Mouse (Mus musculus) liver, adult 2 months (tissue): Measurements from ENCODE around the gene Lrch1.

Source experiments
- CTCF ChIP-seq: fragments of 200-500 bp; IDR thresholded peaks from 2 replicates; pipeline ENCODE4 v1.5.1; 2011; ENCODE audit warnings: low read depth, low read length, control low read depth
- POLR2A ChIP-seq: fragments of 200-500 bp; IDR thresholded peaks from 2 replicates; pipeline ENCODE4 v1.6.1; 2011; ENCODE audit warnings: low read length, control low read depth; ENCODE audit not compliant: insufficient read depth; ENCODE audit errors: extremely low read depth

DNA sequence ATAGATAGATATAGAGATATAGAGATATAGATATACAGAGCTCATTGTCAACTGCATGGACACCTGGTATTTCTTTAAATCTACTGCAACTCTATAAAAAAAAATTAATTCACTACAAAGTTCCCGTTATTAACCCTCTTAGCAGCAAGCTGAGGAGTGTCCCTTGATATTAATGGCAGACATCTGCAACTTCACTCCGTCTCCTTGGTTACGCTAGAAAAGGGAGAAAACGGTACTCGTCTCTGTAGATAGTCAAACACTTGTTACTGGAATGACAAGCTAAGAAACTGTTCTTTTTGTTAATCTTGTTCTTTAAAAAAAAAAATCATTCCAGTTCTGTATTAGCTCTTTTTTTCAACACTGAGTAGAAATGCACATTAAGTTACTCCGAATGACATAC lies 54.0 kb downstream of the Lrch1 start:
- no peak for TF ChIP-seq CTCF
- no peak for TF ChIP-seq POLR2A
